Mouse (Mus musculus) brain, embryonic 14.5 days (tissue): ENCODE data around the gene Gm17078. TPM values are rescaled to one million over a fixed set of nuclear protein-coding genes. Genes with fewer than 3 reads are reported as not detected.
"Not testable (repeated sequence)": the region's sequence is repeated elsewhere in the genome, so short reads cannot be mapped to it uniquely, and the experiment has no call there.

ENCODE experiments used
- DNase-seq: peaks from one replicate; pipeline ENCODE4 v3.0.0-alpha.2; 2011; ENCODE audit warnings: low read depth
- CTCF ChIP-seq: fragments of 200-500 bp; IDR thresholded peaks from 2 replicates; pipeline ENCODE4 v1.5.1; 2012; ENCODE audit warnings: inconsistent platforms, mild to moderate bottlenecking, moderate library complexity, borderline replicate concordance; ENCODE audit not compliant: insufficient read depth, insufficient read length; ENCODE audit errors: extremely low read depth
- POLR2A ChIP-seq: fragments of 200-500 bp; IDR thresholded peaks from 2 replicates; pipeline ENCODE4 v1.6.1; 2012; ENCODE audit warnings: mild to moderate bottlenecking, inconsistent platforms, borderline replicate concordance; ENCODE audit not compliant: poor library complexity, insufficient read depth, insufficient read length, severe bottlenecking; ENCODE audit errors: extremely low read depth
- polyA plus RNA-seq: library from polyadenylated mRNA; depleted of rRNA; stranded (reverse); fragments of >200 nt; gene quantifications from 2 replicates; pipeline ENCODE4 v1.2.3, GENCODE M21; 2012; rRNA removed

Gene Gm17078
- not detected in 2 replicates for polyA plus RNA-seq

GRCm38 (mm10) chr14:51611210-51611609, at the start of gene Gm17078:
Gm17078 (minus strand) TSS chr14:51611310.
- no peak for DNase-seq
- TF ChIP-seq POLR2A (no peak), CTCF (no peak)

DNA sequence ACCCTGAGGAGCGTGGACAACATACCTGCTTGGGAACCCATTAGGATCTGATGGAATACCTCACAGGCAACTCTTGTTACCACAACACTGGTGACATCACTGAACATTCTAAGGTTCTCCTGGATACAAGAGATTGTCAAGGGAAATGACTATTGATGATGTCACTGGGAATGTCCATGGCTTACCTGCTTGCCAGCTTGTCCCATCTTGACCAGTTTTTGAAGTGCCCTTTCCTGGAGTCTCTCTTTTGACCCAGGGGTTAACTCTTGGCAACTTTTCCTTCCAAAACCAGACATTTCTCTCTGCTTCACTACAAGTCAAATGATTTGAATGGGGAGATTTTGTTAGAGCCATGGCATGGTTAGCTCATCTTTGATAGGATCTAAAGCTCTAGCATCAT, 24.5 kb upstream of the Gm17078 start, which contains the start of gene Gm4181:
Gm4181 (minus strand) TSS at position 101 of the 400 bp plus-strand sequence.
- DNase-seq, result not testable (repeated sequence)

DNA sequence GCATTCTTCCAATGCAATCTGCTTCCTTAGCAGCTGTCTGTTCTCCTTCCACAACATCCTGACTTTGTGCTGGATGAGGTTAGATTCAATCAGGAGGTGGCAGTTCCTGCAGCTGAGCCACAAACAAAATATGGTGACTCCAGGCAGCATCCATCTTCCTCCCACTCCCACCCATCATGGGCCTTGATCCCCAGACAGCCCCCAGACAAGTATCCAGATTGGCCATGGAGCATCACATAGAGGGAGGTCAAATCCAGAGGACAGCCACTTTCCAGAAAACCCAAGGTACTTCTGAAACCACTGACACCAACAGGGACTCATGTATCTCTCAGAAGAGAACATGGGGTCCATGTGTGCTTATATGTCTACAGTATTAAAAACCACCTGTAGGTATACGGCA, 21.3 kb upstream of the Gm17078 start:
- not testable (repeated sequence) for DNase-seq

GRCm38 (mm10) chr14:51592039-51592438, 19.1 kb downstream of the Gm17078 start, which contains the start of gene Gm17174:
Gm17174 (minus strand) TSS chr14:51592139.
- DNase-seq, result not testable (repeated sequence)

GRCm38 (mm10) chr14:51573963-51574362, 37.1 kb downstream of the Gm17078 start, which contains the start of gene Gm17175:
Gm17175 (minus strand) TSS chr14:51574063.
- not testable (repeated sequence) for DNase-seq

Other genes with a start within 250 kb of the Gm17078 start
- gene Gm7247, start 249.6 kb downstream of the Gm17078 start, polyA plus RNA-seq, result not detected in 2 replicates
- gene Vmn2r88, start 200.5 kb downstream of the Gm17078 start, polyA plus RNA-seq, result not detected in 2 replicates
- not detected in 2 replicates for gene Vmn2r89, start 159.5 kb downstream of the Gm17078 start, polyA plus RNA-seq
- gene Gm5622, start 58.5 kb downstream of the Gm17078 start, polyA plus RNA-seq, result not detected in 2 replicates
- not detected in 2 replicates for gene Gm17175, start 37.2 kb downstream of the Gm17078 start, polyA plus RNA-seq
- not detected in 2 replicates for gene Gm17174, start 19.2 kb downstream of the Gm17078 start, polyA plus RNA-seq
- not detected in 2 replicates for gene Gm4181, start 24.4 kb upstream of the Gm17078 start, polyA plus RNA-seq
- gene Gm17079, start 84.2 kb upstream of the Gm17078 start, polyA plus RNA-seq, result not detected in 2 replicates
- gene Gm5800, start 105.9 kb upstream of the Gm17078 start, polyA plus RNA-seq, result not detected in 2 replicates
- not detected in 2 replicates for gene Ang4, start 162.3 kb upstream of the Gm17078 start, polyA plus RNA-seq
- not detected in 2 replicates for gene AY358078, start 188.7 kb upstream of the Gm17078 start, polyA plus RNA-seq
- gene Ear6, start 242.4 kb upstream of the Gm17078 start, polyA plus RNA-seq, result 0.14 TPM in 1 of 2 replicates, not detected in the other